Mouse (Mus musculus) layer of hippocampus, adult 2 months (tissue): Measurements from ENCODE around the gene Gm47289. TPM values are rescaled to one million over a fixed set of nuclear protein-coding genes. Genes with fewer than 3 reads are reported as not detected.

Experiments
- DNase-seq, 2 experiments: peaks; one replicate each; pipeline ENCODE4 v3.0.0; 2022; ENCODE audit warnings: low spot score in 2 of 2
- H3K27ac ChIP-seq: fragments of 200-600 bp; 2 replicates; pipeline ENCODE4 v1.8.1; 2022
- H3K4me3 ChIP-seq: fragments of 200-600 bp; 2 replicates; pipeline ENCODE4 v1.8.1; 2022; ENCODE audit warnings: mild to moderate bottlenecking
- CTCF ChIP-seq: fragments of 200-600 bp; conservative IDR thresholded peaks from 2 replicates; pipeline ENCODE4 v1.8.1; 2022; ENCODE audit warnings: antibody characterized with exemption, mild to moderate bottlenecking, moderate library complexity
- long read RNA-seq, 2 experiments: library from polyadenylated mRNA; stranded (forward); transcript quantifications; one replicate each; pipeline ENCODE4 v2.0.0; 2021; ENCODE audit warnings: borderline mapping rate in 2 of 2
- total RNA-seq, 2 experiments: library from RNA; stranded (reverse); gene quantifications; 2 replicates each; pipeline ENCODE4 v1.2.3; 2021

Gene Gm47289
- total RNA-seq = not detected
- long read RNA-seq, experiment 1 = 0 reads
- long read RNA-seq, experiment 2 = 0 reads

DNA sequence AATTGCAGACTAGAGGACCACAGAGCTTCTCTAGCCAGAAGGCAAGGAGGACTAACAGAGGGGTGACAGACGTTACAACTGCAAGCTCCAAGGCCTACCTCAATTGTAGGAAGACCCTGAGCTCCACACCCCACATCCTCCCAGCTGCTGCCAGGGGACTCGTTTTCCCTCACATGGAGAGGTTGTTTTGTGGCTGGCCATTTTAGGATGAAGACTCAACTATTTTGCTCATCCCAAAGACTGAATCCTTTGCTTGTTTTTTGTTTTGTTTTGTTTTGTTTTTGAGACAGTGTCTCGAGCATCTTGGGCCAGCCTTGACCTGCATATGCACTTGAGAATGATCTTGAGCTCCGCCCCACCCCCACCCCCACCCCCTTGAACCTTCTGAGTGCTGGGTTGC lies at the start of gene Gm47289:
TSS of gene Gm47289 (plus strand) at position 301 of the 400 bp plus-strand sequence.
- no peak within 1 kb of the TSS for H3K27ac ChIP-seq
- DNase-seq = no peak
- no peak for TF ChIP-seq CTCF
- H3K4me3 ChIP-seq = no peak within 1 kb of the TSS

DNA sequence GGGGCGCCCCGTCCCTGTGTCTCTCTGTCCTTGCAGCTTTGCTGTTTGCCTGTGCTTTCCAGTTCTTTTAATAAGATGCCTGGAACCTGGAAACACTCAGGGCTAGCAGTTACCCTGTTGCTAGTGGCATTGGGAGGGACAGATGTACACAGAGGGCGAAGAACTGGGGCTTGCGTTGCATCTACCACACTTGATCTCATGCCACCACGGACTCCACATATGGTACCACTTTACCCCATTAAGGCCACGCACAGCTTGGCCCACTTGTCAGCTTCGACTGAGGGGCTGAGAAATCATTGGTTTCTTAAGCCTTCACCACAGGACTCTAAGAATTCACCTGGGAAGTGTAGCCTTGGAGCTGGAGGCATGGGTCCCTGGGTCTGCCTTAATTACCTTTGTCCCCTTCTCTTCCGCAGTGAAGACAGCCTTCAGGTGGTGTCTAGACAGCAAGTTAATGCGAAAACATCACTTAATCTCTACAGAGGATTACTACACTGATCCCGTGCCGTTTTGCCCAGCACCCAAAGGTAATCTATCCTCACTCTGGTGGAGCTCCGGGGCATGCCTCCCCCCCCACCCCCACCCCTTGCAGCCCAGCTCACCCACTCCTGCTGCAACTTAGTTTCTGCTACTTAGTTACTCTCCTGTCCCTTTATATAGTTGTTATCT lies 49.1 kb upstream of the Gm47289 start:
- DNase-seq = no peak
- no peak overlapping the region for H3K27ac ChIP-seq
- no peak overlapping the region for H3K4me3 ChIP-seq
- no peak for TF ChIP-seq CTCF

GRCm38 (mm10) chr9:119110640-119111039 lies 48.3 kb upstream of the Gm47289 start:
- DNase-seq = no peak
- no peak for TF ChIP-seq CTCF
- no peak overlapping the region for H3K4me3 ChIP-seq
- no peak overlapping the region for H3K27ac ChIP-seq

DNA sequence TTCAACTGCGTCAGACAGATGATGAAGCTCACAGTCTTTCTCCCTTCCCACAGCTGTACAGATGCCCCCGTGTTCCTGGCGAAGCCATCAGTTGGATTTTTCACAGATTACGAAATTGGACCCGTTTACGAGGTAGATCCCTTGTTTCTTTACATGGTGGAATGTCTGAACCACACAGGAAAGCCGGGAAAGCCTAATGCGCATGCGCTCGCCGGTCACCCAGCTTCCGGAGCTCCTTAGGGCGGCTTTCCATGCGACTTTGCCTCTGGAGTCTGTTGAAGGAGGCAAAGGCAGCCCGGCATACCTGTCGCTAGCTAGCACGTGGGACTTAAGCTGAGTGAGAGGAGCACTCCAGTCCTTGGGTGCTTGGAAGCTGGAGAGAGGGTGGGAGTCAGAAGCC lies 44.0 kb upstream of the Gm47289 start:
- DNase-seq = no peak
- Histone ChIP-seq H3K27ac (no peak overlapping the region), H3K4me3 (no peak overlapping the region)
- no peak for TF ChIP-seq CTCF

GRCm38 (mm10) chr9:119119409-119120167 lies 39.4 kb upstream of the Gm47289 start:
- H3K4me3 ChIP-seq = no peak overlapping the region
- TF ChIP-seq CTCF = no peak
- H3K27ac ChIP-seq = no peak overlapping the region
- DNase-seq = no peak

- DNase-seq = no peak
- TF ChIP-seq CTCF = no peak
- H3K4me3 ChIP-seq = no peak overlapping the region
- H3K27ac ChIP-seq = no peak overlapping the region
These were observed 38.8 kb upstream of the Gm47289 start for GRCm38 (mm10) chr9:119120168-119120560.

DNA sequence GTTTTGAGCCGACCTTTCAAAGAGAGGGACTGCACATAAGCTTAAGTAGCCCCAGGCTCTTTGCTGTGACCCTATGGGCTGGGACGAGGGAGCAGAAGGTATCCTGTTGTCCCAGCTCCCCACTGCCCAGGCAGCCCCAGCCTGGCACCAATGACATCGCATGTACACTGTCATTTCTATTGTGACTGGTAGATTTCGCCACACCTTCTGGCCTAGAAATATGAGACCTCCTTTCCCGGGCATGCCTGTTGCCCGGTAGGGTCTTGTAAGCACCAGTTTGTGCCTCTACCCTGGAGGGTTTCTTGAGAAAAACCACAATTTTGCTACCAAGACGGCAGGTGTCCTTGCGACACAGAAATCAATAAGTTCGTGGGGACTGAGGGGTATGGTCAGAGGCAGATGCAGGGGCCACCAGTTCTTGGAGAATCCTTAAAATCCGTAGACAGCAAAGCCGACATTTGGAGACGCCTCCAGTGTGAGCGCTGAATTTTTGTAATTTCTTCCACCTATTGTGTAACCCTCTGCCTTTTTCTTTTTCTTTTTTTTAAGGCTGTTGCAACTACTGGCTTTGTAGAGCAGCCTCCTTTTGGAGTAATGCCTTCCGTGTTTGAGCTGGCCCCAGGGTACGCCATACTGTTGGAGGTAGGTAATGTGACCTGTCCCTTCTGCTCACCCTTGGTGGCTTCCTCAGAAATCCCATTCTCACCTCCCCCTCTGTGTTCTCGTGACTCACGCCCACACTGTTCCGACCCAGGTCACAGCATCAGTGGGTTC lies 36.2 kb upstream of the Gm47289 start:
- H3K4me3 ChIP-seq = no peak overlapping the region
- TF ChIP-seq CTCF = no peak
- no peak overlapping the region for H3K27ac ChIP-seq
- no peak for DNase-seq

DNA sequence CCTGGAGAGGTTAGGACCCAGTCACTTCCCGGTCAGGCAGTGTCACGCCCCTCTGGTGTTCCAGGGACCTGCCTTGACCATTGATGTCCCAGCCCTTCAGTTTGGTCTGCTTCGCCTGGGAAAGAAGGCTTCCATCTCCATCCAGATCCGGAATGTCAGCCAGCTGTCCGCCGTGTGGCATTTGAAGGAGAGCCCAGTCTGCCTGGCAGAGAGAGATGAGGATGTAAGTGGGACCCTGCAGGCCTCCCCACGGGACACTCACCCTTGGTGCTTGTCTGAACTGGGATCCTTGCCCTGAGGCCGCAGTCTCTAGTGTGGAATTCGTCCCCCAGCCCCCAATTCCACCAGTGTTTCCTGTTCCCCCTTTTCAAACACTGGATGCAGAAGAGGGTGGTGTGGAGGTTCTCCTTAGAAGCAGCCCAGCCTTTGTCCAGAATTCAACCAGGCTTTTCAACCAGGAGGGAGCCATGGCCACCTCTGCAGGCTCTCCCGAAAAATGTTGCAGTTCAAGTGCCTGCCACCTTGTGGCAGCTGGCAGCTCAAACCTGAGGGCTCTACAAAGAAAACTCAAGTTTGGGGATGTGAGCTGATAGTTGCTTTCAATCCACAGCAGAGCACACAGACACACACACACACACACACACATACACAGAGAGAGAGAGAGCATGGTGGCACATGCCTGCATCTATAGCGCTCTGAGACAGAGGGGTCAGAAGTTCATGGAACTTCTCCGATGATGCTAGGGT lies 30.4 kb upstream of the Gm47289 start:
- DNase-seq = no peak
- peak; percentile 61 for TF ChIP-seq CTCF
- Histone ChIP-seq H3K4me3 (no peak overlapping the region), H3K27ac (no peak overlapping the region)

DNA sequence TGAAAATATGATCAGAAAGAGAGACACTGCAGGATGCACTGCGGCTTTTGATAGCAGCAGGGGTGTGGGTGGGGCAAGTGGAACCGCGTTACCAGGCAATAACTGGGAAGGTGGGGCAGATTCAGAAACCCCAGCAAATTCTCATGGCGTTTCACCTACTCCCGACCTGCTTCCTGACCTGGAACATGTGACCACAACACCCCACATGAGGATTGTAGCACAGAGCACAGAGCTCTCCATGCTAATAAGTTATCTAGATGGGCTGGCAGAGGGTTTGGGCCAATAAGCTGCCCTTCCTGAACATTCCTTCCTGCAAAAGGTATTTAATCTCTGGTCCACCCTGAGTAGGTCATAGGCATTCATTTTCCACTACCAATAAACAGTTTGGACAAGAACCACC lies 28.3 kb upstream of the Gm47289 start:
- DNase-seq = no peak
- TF ChIP-seq CTCF = no peak
- Histone ChIP-seq H3K4me3 (no peak overlapping the region), H3K27ac (no peak overlapping the region)

DNA sequence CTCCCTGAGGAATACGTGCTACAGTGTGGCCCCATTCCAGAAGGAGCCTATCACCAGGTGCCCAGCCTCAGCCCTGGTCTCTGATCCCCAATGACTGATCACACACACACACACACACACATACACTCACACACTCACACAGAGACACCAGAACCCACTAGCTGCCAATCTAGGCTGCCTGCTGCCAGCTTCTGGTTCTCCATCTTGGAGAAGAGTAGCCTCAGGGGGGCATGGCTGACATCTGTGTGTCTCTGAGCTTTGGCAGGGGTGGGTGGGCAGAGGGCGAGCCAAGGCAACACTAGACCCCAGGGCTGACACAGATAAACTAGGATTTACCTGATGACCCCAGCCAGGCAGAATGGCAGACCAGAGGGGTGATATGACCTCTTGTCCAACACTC lies 20.1 kb upstream of the Gm47289 start:
- DNase-seq = no peak
- H3K4me3 ChIP-seq = no peak overlapping the region
- TF ChIP-seq CTCF = no peak
- H3K27ac ChIP-seq = no peak overlapping the region

GRCm38 (mm10) chr9:119142066-119142465 lies 16.9 kb upstream of the Gm47289 start:
- no peak for TF ChIP-seq CTCF
- Histone ChIP-seq H3K27ac (no peak overlapping the region), H3K4me3 (no peak overlapping the region)
- DNase-seq = no peak

GRCm38 (mm10) chr9:119143372-119143771 lies 15.6 kb upstream of the Gm47289 start:
- H3K4me3 ChIP-seq = no peak overlapping the region
- no peak for TF ChIP-seq CTCF
- no peak for DNase-seq
- H3K27ac ChIP-seq = no peak overlapping the region

DNA sequence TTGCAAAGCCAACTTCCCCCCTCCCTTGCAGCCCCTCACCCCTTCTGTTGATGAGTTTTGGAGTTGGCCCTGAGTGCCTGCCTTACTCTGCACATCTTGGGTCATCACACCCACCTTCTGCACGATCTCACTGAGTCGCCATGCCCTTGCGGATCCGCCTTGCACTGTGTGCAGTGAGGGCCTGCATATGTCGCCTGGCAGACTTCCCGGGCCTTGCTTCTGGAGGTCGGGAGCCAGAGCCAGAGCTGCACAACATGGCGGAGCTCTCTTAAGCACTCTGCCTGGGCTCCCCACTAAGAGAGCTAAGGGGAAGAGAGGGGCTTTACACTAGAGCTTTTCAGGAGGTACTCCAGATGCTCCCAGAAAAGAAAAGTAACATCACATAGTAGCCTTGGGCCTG lies 14.3 kb upstream of the Gm47289 start:
- DNase-seq = no peak
- Histone ChIP-seq H3K27ac (no peak overlapping the region), H3K4me3 (no peak overlapping the region)
- no peak for TF ChIP-seq CTCF
